Mouse (Mus musculus): ENCODE data around the gene Irak2. TPM values are rescaled to one million over a fixed set of nuclear protein-coding genes. Genes with fewer than 3 reads are reported as not detected.

Gene Irak2
- polyA plus RNA-seq (2015; fragmentation: Nextera tagmentation; extraction: Ambion mirVana): 15.4 and 19.8 TPM in 2 replicates

GRCm38 (mm10) chr6:113638302-113639040, at the start of gene Irak2:
Gene Irak2, plus strand, starts transcription at chr6:113638467.
- Histone ChIP-seq H3K9me3 (ENCODE audit: control insufficient read depth, low read length) (no peaks in the 10 kb centered on the region), H3K27ac (ENCODE audit: low read length) (peak within 1 kb of the TSS; percentile 70), H3K4me3 (ENCODE audit: low read length) (peak within 1 kb of the TSS; percentile 63), H3K4me2 (ENCODE audit: low read depth, low read length) (peak within 1 kb of the TSS; percentile 67), H3K4me1 (ENCODE audit: control insufficient read depth, insufficient read depth, low read length) (no peaks in the 10 kb centered on the region), H3K27me3 (replicated peaks; ENCODE audit: control insufficient read depth, insufficient read depth, low read length) (no peaks in the 10 kb centered on the region), H3K36me3 (ENCODE audit: control insufficient read depth, insufficient read depth, low read length) (no peaks in the 10 kb centered on the region), H3K9ac (ENCODE audit: low read depth, low read length) (peak within 1 kb of the TSS; percentile 76)
- 6% methylated on average over 37 of the region's 37 CpGs for WGBS
- peak; percentile 93 for ATAC-seq

- Histone ChIP-seq H3K36me3 (ENCODE audit: control insufficient read depth, insufficient read depth, low read length) (no peaks in the 10 kb centered on the region), H3K27ac (ENCODE audit: low read length) (no peak overlapping the region)
- WGBS: 95% methylated on average over 2 of the region's 2 CpGs
Observed at GRCm38 (mm10) chr6:113592637-113593036, 45.6 kb upstream of the Irak2 start.

GRCm38 (mm10) chr6:113597945-113598344, 40.3 kb upstream of the Irak2 start:
- Histone ChIP-seq H3K27ac (ENCODE audit: low read length) (no peak overlapping the region), H3K4me1 (ENCODE audit: control insufficient read depth, insufficient read depth, low read length) (peaks cover 6% of the 10 kb centered on the region), H3K4me3 (ENCODE audit: low read length) (no peak overlapping the region), H3K4me2 (ENCODE audit: low read depth, low read length) (no peak overlapping the region), H3K9ac (ENCODE audit: low read depth, low read length) (no peak overlapping the region), H3K9me3 (ENCODE audit: control insufficient read depth, low read length) (no peaks in the 10 kb centered on the region), H3K36me3 (ENCODE audit: control insufficient read depth, insufficient read depth, low read length) (no peaks in the 10 kb centered on the region), H3K27me3 (replicated peaks; ENCODE audit: control insufficient read depth, insufficient read depth, low read length) (no peaks in the 10 kb centered on the region)
- ATAC-seq: no peak
- 89% methylated on average over 4 of the region's 4 CpGs for WGBS

More at GRCm38 (mm10) chr6:113592637-113593036, 45.6 kb upstream of the Irak2 start:
- no peak for ATAC-seq
- Histone ChIP-seq H3K4me3 (ENCODE audit: low read length) (no peak overlapping the region), H3K4me2 (ENCODE audit: low read depth, low read length) (no peak overlapping the region), H3K27me3 (replicated peaks; ENCODE audit: control insufficient read depth, insufficient read depth, low read length) (no peaks in the 10 kb centered on the region), H3K9ac (ENCODE audit: low read depth, low read length) (no peak overlapping the region), H3K9me3 (ENCODE audit: control insufficient read depth, low read length) (no peaks in the 10 kb centered on the region), H3K4me1 (ENCODE audit: control insufficient read depth, insufficient read depth, low read length) (no peaks in the 10 kb centered on the region)

- WGBS: 64% methylated on average over 5 of the region's 5 CpGs
- no peak overlapping the region for H3K9ac ChIP-seq (ENCODE audit: low read depth, low read length)
- H3K36me3 ChIP-seq (ENCODE audit: control insufficient read depth, insufficient read depth, low read length): no peaks in the 10 kb centered on the region
- H3K4me3 ChIP-seq (ENCODE audit: low read length): no peak overlapping the region
- no peaks in the 10 kb centered on the region for H3K27me3 ChIP-seq (replicated peaks; ENCODE audit: control insufficient read depth, insufficient read depth, low read length)
- no peak overlapping the region for H3K27ac ChIP-seq (ENCODE audit: low read length)
- H3K4me2 ChIP-seq (ENCODE audit: low read depth, low read length): no peak overlapping the region
- H3K9me3 ChIP-seq (ENCODE audit: control insufficient read depth, low read length): no peaks in the 10 kb centered on the region
- peaks cover 6% of the 10 kb centered on the region for H3K4me1 ChIP-seq (ENCODE audit: control insufficient read depth, insufficient read depth, low read length)
- ATAC-seq: no peak
Observed at GRCm38 (mm10) chr6:113599833-113600232, 38.4 kb upstream of the Irak2 start.

GRCm38 (mm10) chr6:113600543-113601139, 37.6 kb upstream of the Irak2 start, which contains the start of gene Fancd2os:
Gene Fancd2os, minus strand, starts transcription at chr6:113600715.
- Histone ChIP-seq H3K27ac (ENCODE audit: low read length) (no peak within 1 kb of the TSS), H3K4me3 (ENCODE audit: low read length) (no peak within 1 kb of the TSS), H3K9me3 (ENCODE audit: control insufficient read depth, low read length) (no peaks in the 10 kb centered on the region), H3K9ac (ENCODE audit: low read depth, low read length) (0 out of 2 replicates have a peak within 1 kb of the TSS, but pooled peaks have one; percentile 33), H3K36me3 (ENCODE audit: control insufficient read depth, insufficient read depth, low read length) (no peaks in the 10 kb centered on the region), H3K4me1 (ENCODE audit: control insufficient read depth, insufficient read depth, low read length) (peaks cover 8% of the 10 kb centered on the region), H3K4me2 (ENCODE audit: low read depth, low read length) (no peak within 1 kb of the TSS), H3K27me3 (replicated peaks; ENCODE audit: control insufficient read depth, insufficient read depth, low read length) (no peaks in the 10 kb centered on the region)
- 37% methylated on average over 23 of the region's 23 CpGs for WGBS
- no peak for ATAC-seq

GRCm38 (mm10) chr6:113602821-113603220, 35.4 kb upstream of the Irak2 start:
- Histone ChIP-seq H3K4me1 (ENCODE audit: control insufficient read depth, insufficient read depth, low read length) (peaks cover 13% of the 10 kb centered on the region), H3K27ac (ENCODE audit: low read length) (no peak overlapping the region), H3K4me2 (ENCODE audit: low read depth, low read length) (no peak overlapping the region), H3K9me3 (ENCODE audit: control insufficient read depth, low read length) (no peaks in the 10 kb centered on the region), H3K9ac (ENCODE audit: low read depth, low read length) (no peak overlapping the region), H3K27me3 (replicated peaks; ENCODE audit: control insufficient read depth, insufficient read depth, low read length) (no peaks in the 10 kb centered on the region), H3K36me3 (ENCODE audit: control insufficient read depth, insufficient read depth, low read length) (no peaks in the 10 kb centered on the region), H3K4me3 (ENCODE audit: low read length) (no peak overlapping the region)
- 92% methylated on average over 6 of the region's 6 CpGs for WGBS
- ATAC-seq: no peak

GRCm38 (mm10) chr6:113603993-113604392, 34.3 kb upstream of the Irak2 start:
- H3K4me1 ChIP-seq (ENCODE audit: control insufficient read depth, insufficient read depth, low read length): peaks cover 18% of the 10 kb centered on the region
- H3K9me3 ChIP-seq (ENCODE audit: control insufficient read depth, low read length): no peaks in the 10 kb centered on the region
- no peak overlapping the region; the same call in 1 of the 2 replicates for H3K27ac ChIP-seq (ENCODE audit: low read length)
- H3K36me3 ChIP-seq (ENCODE audit: control insufficient read depth, insufficient read depth, low read length): no peaks in the 10 kb centered on the region
- H3K4me3 ChIP-seq (ENCODE audit: low read length): peak overlapping the region; percentile 87
- whole genome bisulfite sequencing: 51% methylated on average over 12 of the region's 12 CpGs
- H3K27me3 ChIP-seq (replicated peaks; ENCODE audit: control insufficient read depth, insufficient read depth, low read length): no peaks in the 10 kb centered on the region
- no peak for ATAC-seq
- peak overlapping the region; percentile 89 for H3K9ac ChIP-seq (ENCODE audit: low read depth, low read length)
- peak overlapping the region; percentile 55 for H3K4me2 ChIP-seq (ENCODE audit: low read depth, low read length)

GRCm38 (mm10) chr6:113604432-113605223, 33.6 kb upstream of the Irak2 start, which contains the start of gene Brk1:
Gene Brk1, plus strand, starts transcription at chr6:113604772.
- WGBS: under 1% methylated on average over 63 of the region's 65 CpGs
- peak within 1 kb of the TSS; percentile 89 for H3K9ac ChIP-seq (ENCODE audit: low read depth, low read length)
- peak; percentile 94 for ATAC-seq
- peak within 1 kb of the TSS; percentile 89 for H3K4me2 ChIP-seq (ENCODE audit: low read depth, low read length)
- H3K27ac ChIP-seq (ENCODE audit: low read length): peak within 1 kb of the TSS; percentile 66
- peaks cover 20% of the 10 kb centered on the region for H3K4me1 ChIP-seq (ENCODE audit: control insufficient read depth, insufficient read depth, low read length)
- peak within 1 kb of the TSS; percentile 87 for H3K4me3 ChIP-seq (ENCODE audit: low read length)
- no peaks in the 10 kb centered on the region for H3K9me3 ChIP-seq (ENCODE audit: control insufficient read depth, low read length)
- H3K27me3 ChIP-seq (replicated peaks; ENCODE audit: control insufficient read depth, insufficient read depth, low read length): no peaks in the 10 kb centered on the region
- H3K36me3 ChIP-seq (ENCODE audit: control insufficient read depth, insufficient read depth, low read length): no peaks in the 10 kb centered on the region

GRCm38 (mm10) chr6:113605224-113605545, 33.1 kb upstream of the Irak2 start:
- H3K9me3 ChIP-seq (ENCODE audit: control insufficient read depth, low read length): no peaks in the 10 kb centered on the region
- peak overlapping the region; percentile 89 for H3K4me2 ChIP-seq (ENCODE audit: low read depth, low read length)
- no peaks in the 10 kb centered on the region for H3K36me3 ChIP-seq (ENCODE audit: control insufficient read depth, insufficient read depth, low read length)
- H3K4me3 ChIP-seq (ENCODE audit: low read length): peak overlapping the region; percentile 87
- H3K27me3 ChIP-seq (replicated peaks; ENCODE audit: control insufficient read depth, insufficient read depth, low read length): no peaks in the 10 kb centered on the region
- peak; percentile 16 for ATAC-seq
- H3K9ac ChIP-seq (ENCODE audit: low read depth, low read length): peak overlapping the region; percentile 89
- peaks cover 19% of the 10 kb centered on the region for H3K4me1 ChIP-seq (ENCODE audit: control insufficient read depth, insufficient read depth, low read length)
- H3K27ac ChIP-seq (ENCODE audit: low read length): peak overlapping the region; percentile 66
- WGBS: 2% methylated on average over 10 of the region's 10 CpGs
